Mouse (Mus musculus) liver, embryonic 14.5 days (tissue): ENCODE data around the gene Fam169a. TPM values are rescaled to one million over a fixed set of nuclear protein-coding genes. Genes with fewer than 3 reads are reported as not detected.
"Not testable (repeated sequence)": the region's sequence is repeated elsewhere in the genome, so short reads cannot be mapped to it uniquely, and the experiment has no call there.

Source experiments
- ATAC-seq: fragments of 200-750 bp; cut with Nextera tagmentation; 2 replicates; pipeline ENCODE4 v1.8.0; 2017; ENCODE audit warnings: moderate number of reproducible peaks, mild to moderate bottlenecking, moderate library complexity; ENCODE audit not compliant: insufficient read depth
- DNase-seq, 3 experiments: peaks; one replicate each; pipeline ENCODE4 v3.0.0-alpha.2; 2012 to 2013; ENCODE audit warnings: low read depth in 3 of 3, low spot score in 3 of 3
- H3K27ac ChIP-seq: fragments of 300-500 bp; sonication (generic); 2 replicates; pipeline ENCODE4 v1.5.1; 2014; ENCODE audit warnings: moderate library complexity, mild to moderate bottlenecking, control low read depth, inconsistent platforms
- H3K27me3 ChIP-seq: fragments of 300-500 bp; sonication (generic); 2 replicates; pipeline ENCODE4 v1.6.1; 2014; ENCODE audit warnings: mild to moderate bottlenecking, low read length, moderate library complexity; ENCODE audit not compliant: control insufficient read depth, insufficient read depth
- H3K36me3 ChIP-seq: fragments of 300-500 bp; sonication (generic); replicated peaks from 2 replicates; pipeline ENCODE4 v1.6.1; 2014; ENCODE audit warnings: low read depth; ENCODE audit not compliant: control insufficient read depth, insufficient read depth
- H3K4me1 ChIP-seq, 2 experiments: fragments of 200-500 bp in 1 of 2; fragments of 300-500 bp in 1 of 2; sonication (generic) in 1 of 2; replicated peaks; 2 replicates each; pipeline ENCODE4 v1.6.1; 2012 to 2014; ENCODE audit warnings: antibody characterized with exemption in 1 of 2, inconsistent platforms in 1 of 2, low read length in 1 of 2; ENCODE audit not compliant: control insufficient read depth in 2 of 2, insufficient read depth in 2 of 2
- H3K4me2 ChIP-seq: fragments of 300-500 bp; sonication (generic); 2 replicates; pipeline ENCODE4 v1.6.1; 2014; ENCODE audit warnings: low read depth, mild to moderate bottlenecking, control low read depth, moderate library complexity
- H3K4me3 ChIP-seq, 2 experiments: fragments of 200-500 bp in 1 of 2; fragments of 300-500 bp in 1 of 2; sonication (generic) in 1 of 2; 2 replicates each; pipeline ENCODE4 v1.5.1; 2012 to 2014; ENCODE audit warnings: low read depth in 2 of 2, low read length in 2 of 2, mild to moderate bottlenecking in 2 of 2, control low read depth in 1 of 2, inconsistent platforms in 1 of 2, moderate library complexity in 1 of 2; ENCODE audit not compliant: insufficient read depth in 1 of 2
- H3K9ac ChIP-seq: fragments of 300-500 bp; sonication (generic); replicated peaks from 2 replicates; pipeline ENCODE4 v1.6.1; 2014; ENCODE audit warnings: mild to moderate bottlenecking, control low read depth, moderate library complexity
- H3K9me3 ChIP-seq: fragments of 300-500 bp; sonication (generic); 2 replicates; pipeline ENCODE4 v1.6.1; 2016; ENCODE audit warnings: low read length, mixed read lengths; ENCODE audit not compliant: control insufficient read depth
- CTCF ChIP-seq: IDR thresholded peaks from 2 replicates; pipeline ENCODE4 v1.5.1; 2016; ENCODE audit warnings: antibody characterized with exemption, low read depth, control low read depth
- EP300 ChIP-seq: IDR thresholded peaks from 2 replicates; pipeline ENCODE4 v1.6.1; 2016; ENCODE audit warnings: antibody characterized with exemption, low read depth
- WGBS: fragments of 180-500 bp; shearing (Covaris S2); extraction: QIAGEN DNeasy Blood & Tissue Kit; methylation state at CpG from one replicate; pipeline ENCODE4 v1.1.7; 2014; ENCODE audit not compliant: insufficient replicate concordance; 5-methylcytosine and 5-hydroxymethylcytosine counted together
- polyA plus RNA-seq, 2 experiments: library from polyadenylated mRNA; depleted of rRNA in 1 of 2; stranded (reverse) in 1 of 2; unstranded in 1 of 2; fragments of >200 nt; fragmentation: Nextera tagmentation in 1 of 2; extraction: Ambion mirVana in 1 of 2; gene quantifications; 2 replicates each; pipeline versions ENCODE4 v1.2.1 to v1.2.3; 2012 to 2014

Gene Fam169a
- polyA plus RNA-seq, 2 experiments = 1.0 to 1.2 TPM

DNA sequence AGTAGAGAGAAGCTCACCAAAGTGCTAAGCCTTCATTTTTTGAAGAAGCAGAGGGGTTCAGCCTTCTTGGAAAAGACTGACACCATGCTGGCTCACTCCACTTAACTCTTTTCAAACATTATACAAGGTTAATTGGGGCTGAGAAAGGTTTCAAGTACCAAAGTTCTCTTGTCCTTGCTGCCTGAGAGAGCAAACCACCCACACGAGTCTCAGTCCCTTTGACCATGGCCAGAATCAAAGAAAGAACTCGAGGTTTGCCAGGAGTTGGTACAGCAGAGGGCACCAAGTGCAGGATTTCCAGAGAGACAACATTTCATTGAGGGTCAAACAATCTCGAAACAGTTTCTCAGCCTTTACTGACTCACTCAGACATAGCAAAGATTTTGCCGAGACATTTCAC is 42.0 kb downstream of the Fam169a start:
- no peak for ATAC-seq
- H3K27me3 ChIP-seq = no peaks in the 10 kb centered on the region
- DNase-seq = no peak
- H3K4me1 ChIP-seq = no peaks in the 10 kb centered on the region
- H3K9me3 ChIP-seq = no peaks in the 10 kb centered on the region
- H3K4me2 ChIP-seq = no peak overlapping the region
- H3K27ac ChIP-seq = no peak overlapping the region
- no peaks in the 10 kb centered on the region for H3K36me3 ChIP-seq
- H3K9ac ChIP-seq = no peak overlapping the region
- H3K4me3 ChIP-seq = no peak overlapping the region
- 69% methylated on average over 4 of the region's 4 CpGs for WGBS
- TF ChIP-seq EP300 (no peak), CTCF (no peak)

GRCm38 (mm10) chr13:97121341-97121740 is 54.3 kb downstream of the Fam169a start:
- no peak overlapping the region for H3K9ac ChIP-seq
- H3K36me3 ChIP-seq = no peaks in the 10 kb centered on the region
- ATAC-seq (no peak), DNase-seq (no peak)
- H3K27ac ChIP-seq = no peak overlapping the region
- TF ChIP-seq CTCF = no peak
- TF ChIP-seq EP300 = no peak
- no peak overlapping the region for H3K4me3 ChIP-seq
- no peaks in the 10 kb centered on the region for H3K9me3 ChIP-seq
- H3K4me1 ChIP-seq = no peaks in the 10 kb centered on the region
- no peaks in the 10 kb centered on the region for H3K27me3 ChIP-seq
- 57% methylated on average over 3 of the region's 3 CpGs for WGBS
- no peak overlapping the region for H3K4me2 ChIP-seq

GRCm38 (mm10) chr13:97129654-97130053 is 62.6 kb downstream of the Fam169a start:
- peaks cover 20% of the 10 kb centered on the region for H3K36me3 ChIP-seq
- DNase-seq, H3K27ac ChIP-seq, H3K9ac ChIP-seq, ATAC-seq, H3K9me3 ChIP-seq, H3K4me2 ChIP-seq, H3K4me3 ChIP-seq, H3K4me1 ChIP-seq, H3K27me3 ChIP-seq: not testable (repeated sequence)
- 79% methylated on average over 2 of the region's 4 CpGs for WGBS

- not testable (repeated sequence) for H3K27ac ChIP-seq, H3K9me3 ChIP-seq, H3K4me3 ChIP-seq, H3K4me2 ChIP-seq, H3K27me3 ChIP-seq, DNase-seq, H3K9ac ChIP-seq, ATAC-seq, H3K4me1 ChIP-seq
- no CpG with 5 or more reads among the region's 2 CpGs for WGBS
- H3K36me3 ChIP-seq = peaks cover 23% of the 10 kb centered on the region
These were observed 63.3 kb downstream of the Fam169a start for GRCm38 (mm10) chr13:97130413-97130812.

GRCm38 (mm10) chr13:97137466-97138400 is 70.6 kb downstream of the Fam169a start, which contains the start of the genes Gfm2 and Nsa2:
Gfm2 (plus strand) TSS chr13:97137937.
Nsa2 (minus strand) TSS chr13:97137937.
- TF ChIP-seq CTCF (no peak), EP300 (no peak)

DNA sequence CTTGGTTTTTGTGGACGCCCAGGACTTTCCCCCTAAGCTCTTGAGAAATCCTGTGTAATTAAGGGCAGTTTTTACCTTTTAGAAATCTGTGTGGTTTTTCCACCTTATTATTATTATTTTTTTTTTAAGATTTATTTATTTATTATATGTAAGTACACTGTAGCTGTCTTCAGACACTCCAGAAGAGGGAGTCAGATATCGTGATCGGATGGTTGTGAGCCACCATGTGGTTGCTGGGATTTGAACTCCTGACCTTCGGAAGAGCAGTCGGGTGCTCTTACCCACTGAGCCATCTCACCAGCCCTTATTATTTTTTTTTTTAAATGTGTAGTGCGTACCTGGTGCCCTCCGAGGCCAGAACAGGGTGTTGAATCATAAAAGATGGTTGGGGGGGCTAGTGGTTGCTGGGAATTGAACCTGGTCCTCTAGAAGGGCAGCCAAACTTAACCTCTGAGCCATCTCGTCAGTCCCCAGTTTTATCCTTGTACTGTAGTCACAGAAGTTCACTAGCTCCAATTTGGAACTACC is 71.4 kb downstream of the Fam169a start:
- 21% methylated on average over 8 of the region's 8 CpGs for WGBS
- H3K4me1 ChIP-seq, H3K27me3 ChIP-seq, ATAC-seq, H3K9me3 ChIP-seq, DNase-seq: not testable (repeated sequence)
- H3K36me3 ChIP-seq = peaks cover 14% of the 10 kb centered on the region
- H3K27ac ChIP-seq = peak overlapping the region; percentile 28
- H3K4me2 ChIP-seq = peak overlapping the region; percentile 68
- H3K4me3 ChIP-seq = peak overlapping the region; percentile 88
- H3K9ac ChIP-seq = peak overlapping the region; percentile 87

More at GRCm38 (mm10) chr13:97137466-97138400, 70.6 kb downstream of the Fam169a start, which contains the start of the genes Gfm2 and Nsa2:
- Histone ChIP-seq H3K27ac (peak within 1 kb of the TSS; percentile 28), H3K36me3 (peaks cover 13% of the 10 kb centered on the region), H3K4me1 (peaks cover 5 to 6% of the 10 kb centered on the region in 2 experiments), H3K4me2 (peak within 1 kb of the TSS; percentile 75), H3K27me3 (no peaks in the 10 kb centered on the region), H3K9ac (peak within 1 kb of the TSS; percentile 87), H3K9me3 (no peaks in the 10 kb centered on the region), H3K4me3 (peak within 1 kb of the TSS; percentile 88)
- under 1% methylated on average over 57 of the region's 57 CpGs for WGBS
- ATAC-seq (peak; percentile 97), DNase-seq (peak; percentile 89 to 92 (median 91))
